Mouse (Mus musculus): ENCODE measurements around the gene Dst. TPM values are rescaled to one million over a fixed set of nuclear protein-coding genes. Genes with fewer than 3 reads are reported as not detected.
A peak's percentile ranks its signal among the peaks of the same experiment; 100 is the strongest.

Dst gene
- total RNA-seq, 2 experiments from 2014 or later, result 202 to 225 TPM

DNA sequence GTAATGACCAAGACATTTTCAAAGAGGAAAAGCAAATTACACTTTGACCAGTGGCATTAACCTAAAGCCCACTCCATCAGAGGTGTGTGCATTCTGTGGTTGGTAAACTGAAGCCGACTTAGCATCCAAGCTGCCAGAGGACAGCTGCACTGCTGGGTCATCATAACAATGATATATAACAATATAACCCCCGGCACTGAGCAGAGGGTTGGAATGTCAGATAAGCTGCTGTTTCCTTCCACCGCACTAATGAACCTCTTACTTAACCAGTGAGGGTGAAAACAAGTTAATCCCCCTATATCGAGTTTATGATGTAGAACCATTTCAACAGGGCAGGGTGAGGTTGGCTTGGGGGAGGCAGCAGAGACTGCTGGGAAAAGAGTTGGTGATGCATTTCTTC, 187.1 kb downstream of the Dst start:
- no peak for DNase-seq (ENCODE audit: low spot score in 2 of 2)

DNA sequence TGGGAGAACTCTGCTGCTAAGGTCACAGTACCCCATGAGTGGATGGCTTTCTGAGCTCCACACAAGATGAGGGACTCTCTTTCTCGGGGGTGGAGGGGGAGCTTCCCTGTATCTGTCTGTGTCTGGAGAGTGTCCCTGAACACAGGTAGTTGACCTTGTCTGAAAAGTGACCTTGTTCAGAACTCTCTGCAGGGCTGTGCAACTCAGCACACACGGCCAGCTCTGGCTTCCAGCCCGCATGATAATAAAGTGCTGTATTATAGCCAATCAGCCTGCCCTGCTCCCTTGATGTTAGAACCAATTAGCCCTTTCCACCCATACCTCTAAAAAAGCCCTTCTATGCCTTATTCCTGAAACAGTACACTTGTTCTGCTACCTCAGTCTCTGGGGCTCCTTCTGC, 188.9 kb downstream of the Dst start:
- no peak for DNase-seq (ENCODE audit: low spot score in 2 of 2)

DNA sequence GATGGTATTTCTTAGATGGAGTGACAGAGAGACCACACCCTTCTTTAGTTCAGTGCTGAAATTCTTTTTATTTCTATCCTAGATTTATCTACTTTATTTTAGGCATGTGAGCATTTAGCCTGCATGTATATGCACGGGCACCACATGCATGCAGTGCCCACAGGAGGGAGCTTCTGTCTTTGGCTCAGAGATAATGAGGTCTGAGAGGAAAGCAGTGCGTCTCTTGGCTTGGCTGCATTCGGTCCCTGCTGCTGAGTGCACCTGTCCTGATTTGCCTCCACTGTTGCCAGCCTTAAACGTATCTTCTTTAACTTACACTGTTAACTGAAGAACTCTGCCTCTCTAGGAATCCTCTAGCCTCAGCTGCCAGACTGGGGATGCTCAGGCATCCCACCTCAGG, 189.6 kb downstream of the Dst start:
- DNase-seq (ENCODE audit: low spot score in 2 of 2), result peak in 1 of 2 experiments; percentile 30

DNA sequence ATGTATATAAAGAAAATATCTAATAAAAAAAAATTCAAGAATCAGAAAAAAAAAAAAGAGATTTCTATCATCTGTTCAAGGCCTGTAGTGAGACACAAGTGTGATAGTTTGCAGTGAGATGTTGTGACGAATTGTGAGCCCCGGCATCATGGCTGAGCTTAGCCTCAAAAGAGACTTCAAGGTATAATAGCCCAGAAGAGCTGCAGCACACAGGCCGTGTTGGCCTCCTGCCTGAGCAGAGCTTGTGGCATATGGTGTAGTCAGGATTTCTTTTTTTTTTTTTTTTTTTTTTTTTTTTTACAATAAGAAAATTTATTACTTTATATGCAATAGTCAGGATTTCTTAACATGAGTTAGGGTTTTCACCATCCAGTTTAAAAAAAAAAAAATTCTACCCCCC, 191.4 kb downstream of the Dst start:
- DNase-seq (ENCODE audit: low spot score in 2 of 2), result no peak

DNA sequence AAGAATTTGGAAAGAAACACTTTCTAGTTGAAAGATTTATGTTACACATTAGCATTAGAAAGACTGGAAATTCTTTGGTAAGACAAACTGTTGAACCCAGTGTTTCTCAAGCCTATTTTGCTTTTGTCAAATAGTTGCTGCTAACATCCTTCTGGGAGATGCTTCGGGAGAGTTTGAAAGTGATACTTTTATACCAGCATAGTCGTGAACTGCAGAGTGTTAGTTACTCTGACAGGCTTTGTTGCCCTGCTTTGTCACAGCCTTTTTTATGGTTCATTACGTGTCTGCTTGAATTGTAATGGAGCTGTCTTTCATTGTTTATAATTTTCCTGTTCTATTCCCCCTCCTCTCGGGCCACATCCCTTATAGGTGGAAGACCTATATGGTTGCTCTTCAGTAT, 192.4 kb downstream of the Dst start:
- no peak for DNase-seq (ENCODE audit: low spot score in 2 of 2)

DNA sequence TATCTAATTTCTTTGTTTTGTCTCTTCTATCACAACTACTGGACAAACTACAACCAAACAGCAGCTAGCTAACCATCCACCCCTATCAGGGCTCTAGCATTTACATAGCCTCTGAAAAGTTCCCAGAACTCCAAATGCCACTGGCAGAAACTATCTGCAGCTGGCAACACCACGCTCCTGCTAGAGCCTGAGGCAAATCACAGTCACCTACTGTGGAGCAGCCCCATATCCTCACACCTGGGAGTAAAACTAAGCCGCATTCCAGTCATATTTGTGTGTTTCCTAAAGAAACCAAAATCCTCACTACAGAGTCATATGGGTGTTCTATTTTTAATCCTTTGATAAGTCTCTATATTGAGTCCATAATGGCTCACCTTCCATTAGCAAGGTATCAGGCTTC, 194.6 kb downstream of the Dst start:
- DNase-seq (ENCODE audit: low spot score in 2 of 2), result no peak

DNA sequence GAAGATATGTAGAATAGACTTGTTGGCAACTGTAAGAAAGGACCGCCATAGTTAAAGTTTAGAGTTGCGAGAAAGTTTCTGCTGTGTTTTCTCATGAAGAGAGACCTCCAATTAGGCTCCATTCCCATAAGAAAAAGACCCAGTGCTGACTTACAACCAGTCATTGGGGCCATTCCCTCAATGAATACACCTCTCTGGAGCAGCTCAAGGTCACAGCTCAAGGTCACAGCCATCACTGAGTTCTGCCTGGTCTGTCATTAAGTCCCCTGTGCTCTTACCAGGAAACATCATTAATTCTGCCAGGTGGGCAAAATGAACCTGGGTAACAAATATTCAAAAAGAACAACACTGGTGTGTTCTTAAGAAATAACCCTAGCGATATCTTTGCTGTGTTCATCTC, 195.2 kb downstream of the Dst start:
- DNase-seq (ENCODE audit: low spot score in 2 of 2), result no peak

DNA sequence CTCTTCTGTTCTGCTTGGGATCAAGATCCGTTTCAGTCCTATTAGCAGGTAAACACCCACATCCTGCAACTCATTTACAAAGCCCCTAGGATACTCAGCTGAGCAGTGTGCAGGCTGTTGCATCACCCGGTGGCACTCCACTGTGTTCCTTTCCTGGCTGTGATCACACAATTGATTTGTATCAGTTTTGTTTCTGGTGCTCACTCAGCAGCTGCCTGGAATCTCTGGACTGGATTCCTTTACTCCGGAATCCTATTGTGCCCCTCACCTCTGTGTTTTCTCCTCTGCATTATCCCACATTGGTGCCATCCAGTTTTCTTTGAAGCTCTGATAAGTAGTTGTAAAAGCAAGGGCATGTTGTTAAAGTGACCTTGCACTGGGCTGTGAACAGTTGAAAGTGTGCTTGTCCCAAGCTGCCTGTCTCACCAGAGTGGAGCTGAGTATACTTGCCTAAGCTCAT, 195.7 kb downstream of the Dst start:
- DNase-seq (ENCODE audit: low spot score in 2 of 2), result no peak

DNA sequence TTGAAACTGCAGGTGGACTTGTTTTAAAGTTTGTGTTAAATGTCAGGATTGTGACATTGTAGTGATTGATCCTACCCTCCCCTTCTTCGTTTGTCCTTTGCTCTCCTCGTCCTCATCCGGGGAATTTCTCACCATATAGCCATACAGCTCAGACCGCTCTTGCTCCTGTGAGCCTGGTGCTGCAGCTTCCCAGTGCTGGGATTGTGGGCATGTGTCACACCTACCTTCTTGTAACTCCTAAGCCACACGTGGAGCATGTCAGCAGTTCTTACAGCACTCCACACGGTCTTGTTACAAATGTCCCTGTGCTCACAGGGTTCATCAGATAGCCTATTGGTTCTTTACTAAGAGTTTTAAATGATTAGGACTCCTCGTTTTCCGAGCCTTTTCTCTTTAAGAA, 196.8 kb downstream of the Dst start:
- no peak for DNase-seq (ENCODE audit: low spot score in 2 of 2)

DNA sequence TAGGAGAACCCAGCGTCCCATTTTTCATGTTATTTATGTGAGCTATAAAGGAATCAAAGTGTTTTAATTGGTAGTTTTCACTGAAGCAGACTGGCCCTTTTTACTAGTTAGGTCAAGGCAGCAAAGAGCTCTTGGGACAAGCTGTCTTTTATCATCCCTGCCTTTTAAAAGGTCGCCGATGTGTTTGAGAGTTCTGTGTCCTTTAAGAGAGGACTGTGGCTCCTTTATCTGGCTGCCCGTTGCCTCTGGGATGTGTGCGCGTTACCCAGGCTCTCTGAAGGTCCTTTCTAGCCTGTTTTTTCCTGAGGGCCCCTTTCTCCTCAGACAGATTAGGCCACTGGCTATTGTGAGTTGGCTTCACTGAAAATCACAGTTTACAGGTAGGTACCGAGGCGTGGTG, 198.6 kb downstream of the Dst start:
- DNase-seq (ENCODE audit: low spot score in 2 of 2), result no peak

DNA sequence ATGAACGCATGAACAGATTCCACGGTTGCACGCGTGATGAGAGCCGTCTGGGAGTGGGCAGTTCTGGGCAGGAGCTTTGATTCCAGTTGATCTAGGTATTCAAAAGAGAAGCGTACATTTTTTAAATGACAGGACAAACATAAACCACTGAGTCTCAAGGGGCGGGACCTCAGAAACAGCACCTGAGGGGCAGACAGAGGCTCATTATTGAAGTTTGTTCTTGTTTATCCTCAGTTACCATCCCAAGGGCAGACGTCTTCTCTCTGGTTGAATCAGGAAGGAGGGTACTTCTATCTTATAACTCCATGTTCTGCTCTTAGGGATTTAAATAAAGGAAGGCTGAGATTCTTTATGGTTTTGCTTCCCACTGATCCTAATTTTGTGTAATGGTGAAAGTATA, 199.1 kb downstream of the Dst start:
- DNase-seq (ENCODE audit: low spot score in 2 of 2), result no peak

DNA sequence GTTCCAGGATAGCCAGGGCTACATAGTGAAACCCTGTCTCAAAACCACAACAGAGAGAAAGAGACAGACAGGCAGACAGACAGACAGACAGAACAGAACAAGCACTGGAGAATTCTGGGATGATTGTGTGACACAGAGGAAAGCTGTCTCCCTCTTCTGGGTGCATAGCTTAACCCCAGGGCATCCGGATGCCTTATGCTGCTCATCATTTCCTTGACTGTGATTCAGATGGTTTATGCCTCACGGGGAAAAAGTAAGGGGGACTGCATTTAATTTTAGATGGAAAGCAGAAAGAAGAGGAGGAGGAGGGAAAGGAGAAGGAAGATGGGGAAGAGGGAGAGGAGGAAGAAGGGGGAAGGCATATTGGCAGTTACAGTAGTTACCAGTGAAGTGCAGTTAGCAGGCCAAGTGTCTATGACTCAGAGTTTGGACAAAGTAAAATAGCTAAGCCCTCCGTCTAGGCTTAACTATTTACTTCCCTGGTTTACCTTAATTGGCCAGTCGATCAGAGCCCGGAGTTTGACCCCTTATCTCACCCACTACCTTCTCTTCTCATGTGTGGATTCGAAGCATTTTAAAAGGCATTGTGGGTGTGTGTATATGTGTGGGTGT, 201.7 kb downstream of the Dst start:
- DNase-seq (ENCODE audit: low spot score in 2 of 2), result no peak

DNA sequence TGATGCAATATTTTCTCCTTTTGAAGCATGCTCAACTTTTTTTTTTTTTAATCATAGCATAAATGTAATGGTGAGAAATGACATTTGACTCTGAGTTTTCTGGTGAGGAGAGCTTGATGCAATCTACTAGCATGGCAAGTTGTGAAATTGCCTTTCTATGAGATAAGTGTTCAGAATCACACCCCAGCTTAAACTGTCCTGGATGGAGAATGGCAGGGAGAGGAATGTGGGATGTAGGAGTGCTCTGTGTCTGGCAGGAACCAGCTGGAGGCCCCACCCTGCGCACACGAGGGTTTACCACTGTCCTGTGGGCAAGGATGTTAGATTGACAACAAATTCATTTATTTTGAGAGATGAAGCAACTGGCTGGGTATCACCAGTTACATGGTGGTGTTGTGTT, 202.8 kb downstream of the Dst start:
- DNase-seq (ENCODE audit: low spot score in 2 of 2), result no peak

DNA sequence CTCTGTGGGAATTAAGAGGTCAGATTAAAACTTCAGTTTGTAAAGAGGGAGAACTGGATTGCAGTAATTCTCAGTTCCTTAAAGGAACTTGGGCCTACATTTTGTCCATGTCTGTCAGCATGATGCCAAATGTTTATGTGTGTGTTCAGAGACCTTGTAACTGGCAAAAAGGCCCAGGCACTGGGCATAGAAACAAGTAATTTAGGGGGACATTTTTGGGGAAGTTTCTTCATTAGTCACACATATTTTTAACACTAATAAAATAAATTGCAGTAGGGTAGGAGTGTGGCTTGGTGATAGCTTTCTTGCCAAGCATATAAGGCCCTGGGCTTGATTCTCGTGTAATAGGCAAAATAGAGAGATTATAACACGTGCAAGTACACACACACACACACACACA, 203.9 kb downstream of the Dst start:
- no peak for DNase-seq (ENCODE audit: low spot score in 2 of 2)

DNA sequence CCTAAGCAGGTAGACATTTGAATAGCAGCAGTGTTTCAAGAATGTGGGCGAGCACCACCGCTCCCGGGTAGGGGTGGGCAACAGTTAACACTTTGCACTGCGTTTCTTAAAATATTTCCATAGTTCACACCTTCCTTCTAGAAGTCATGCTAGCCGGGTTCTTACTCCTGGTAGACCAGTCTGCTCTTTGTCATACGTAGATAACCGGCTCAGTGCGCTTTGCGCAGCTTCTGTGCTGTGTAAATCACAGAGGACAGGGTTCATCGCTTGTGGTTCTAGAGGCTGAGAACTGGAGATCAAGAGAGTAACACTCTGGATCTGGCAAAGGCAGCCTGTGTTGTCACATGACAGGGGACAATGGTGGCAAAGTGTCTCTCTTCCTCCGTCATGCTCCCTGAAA, 208.4 kb downstream of the Dst start:
- DNase-seq (ENCODE audit: low spot score in 2 of 2), result no peak

DNA sequence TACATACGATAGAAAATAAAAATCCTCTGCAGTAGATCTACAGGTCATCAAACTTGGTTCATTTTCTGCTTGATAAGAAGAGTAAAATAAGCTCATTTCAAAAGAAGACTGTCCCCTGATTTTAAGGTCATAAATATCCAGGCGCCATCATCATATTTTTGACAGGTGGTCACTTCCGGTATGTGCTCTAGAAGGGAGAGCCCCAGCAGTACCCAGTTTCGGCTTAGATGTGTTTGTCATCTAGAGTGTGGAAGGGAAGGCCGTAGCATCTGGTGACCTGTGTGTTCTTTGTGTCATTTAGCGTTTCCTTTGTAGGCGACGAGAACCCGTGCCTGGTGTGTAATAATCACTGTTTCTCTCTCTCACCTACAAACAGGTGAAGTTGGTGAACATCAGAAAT, 209.0 kb downstream of the Dst start:
- DNase-seq (ENCODE audit: low spot score in 2 of 2), result no peak

DNA sequence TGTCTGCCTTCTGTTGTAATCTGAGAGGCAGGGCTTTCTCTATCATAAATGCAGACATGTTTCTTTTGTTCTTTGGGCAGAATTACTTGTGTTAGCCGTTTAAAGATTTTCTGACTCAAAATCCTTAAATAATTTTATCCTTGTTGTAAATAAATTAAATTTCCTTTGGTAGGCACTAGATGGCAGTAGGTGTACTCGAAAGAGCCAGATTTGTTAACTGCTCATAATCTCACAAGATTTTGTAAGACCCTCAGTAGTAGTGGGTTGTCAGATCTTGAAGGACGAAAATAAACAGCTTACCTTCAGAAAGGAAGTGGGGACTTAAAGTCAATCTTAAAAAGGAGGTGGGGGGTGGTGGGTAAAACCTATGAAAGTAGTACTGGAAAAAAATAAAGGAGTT, 209.7 kb downstream of the Dst start:
- no peak for DNase-seq (ENCODE audit: low spot score in 2 of 2)

DNA sequence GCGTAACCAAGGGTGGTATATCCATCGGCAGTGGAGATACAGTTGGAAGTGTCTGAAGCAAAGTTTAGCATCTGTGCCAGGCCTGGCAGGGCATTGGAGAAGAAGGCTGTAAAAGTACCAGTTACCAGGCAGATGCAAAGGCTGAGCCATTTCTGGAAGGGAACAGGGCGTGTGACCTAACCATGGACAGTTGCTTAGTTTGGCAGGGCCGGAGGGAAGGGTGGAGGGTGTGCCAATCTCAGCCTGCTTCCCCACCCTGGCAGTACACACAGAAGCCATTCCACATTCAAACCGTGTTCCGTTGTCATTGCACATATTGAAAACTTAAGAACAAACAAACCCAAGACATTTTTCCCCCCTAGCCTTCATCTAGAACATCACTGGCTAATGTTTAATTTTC, 212.0 kb downstream of the Dst start:
- no peak for DNase-seq (ENCODE audit: low spot score in 2 of 2)

DNA sequence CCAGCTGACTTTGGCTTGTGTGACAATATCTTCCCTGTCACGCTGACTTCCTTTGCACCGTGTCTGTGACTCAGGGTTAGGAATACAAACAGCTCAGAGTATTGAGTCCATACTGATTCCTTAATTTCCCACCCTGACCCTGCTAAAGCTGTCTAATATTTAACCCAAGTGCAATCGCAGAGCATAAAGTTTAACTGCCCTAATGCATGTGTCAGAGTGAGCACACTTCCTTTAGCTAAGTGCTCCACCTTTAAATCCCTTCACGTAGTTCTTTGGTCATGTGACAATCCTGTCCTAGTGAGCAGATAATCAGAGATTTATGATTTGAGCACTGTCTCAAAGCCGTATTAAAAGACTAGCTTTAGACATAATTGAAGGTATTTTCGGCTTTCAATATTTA, 212.6 kb downstream of the Dst start:
- no peak for DNase-seq (ENCODE audit: low spot score in 2 of 2)

DNA sequence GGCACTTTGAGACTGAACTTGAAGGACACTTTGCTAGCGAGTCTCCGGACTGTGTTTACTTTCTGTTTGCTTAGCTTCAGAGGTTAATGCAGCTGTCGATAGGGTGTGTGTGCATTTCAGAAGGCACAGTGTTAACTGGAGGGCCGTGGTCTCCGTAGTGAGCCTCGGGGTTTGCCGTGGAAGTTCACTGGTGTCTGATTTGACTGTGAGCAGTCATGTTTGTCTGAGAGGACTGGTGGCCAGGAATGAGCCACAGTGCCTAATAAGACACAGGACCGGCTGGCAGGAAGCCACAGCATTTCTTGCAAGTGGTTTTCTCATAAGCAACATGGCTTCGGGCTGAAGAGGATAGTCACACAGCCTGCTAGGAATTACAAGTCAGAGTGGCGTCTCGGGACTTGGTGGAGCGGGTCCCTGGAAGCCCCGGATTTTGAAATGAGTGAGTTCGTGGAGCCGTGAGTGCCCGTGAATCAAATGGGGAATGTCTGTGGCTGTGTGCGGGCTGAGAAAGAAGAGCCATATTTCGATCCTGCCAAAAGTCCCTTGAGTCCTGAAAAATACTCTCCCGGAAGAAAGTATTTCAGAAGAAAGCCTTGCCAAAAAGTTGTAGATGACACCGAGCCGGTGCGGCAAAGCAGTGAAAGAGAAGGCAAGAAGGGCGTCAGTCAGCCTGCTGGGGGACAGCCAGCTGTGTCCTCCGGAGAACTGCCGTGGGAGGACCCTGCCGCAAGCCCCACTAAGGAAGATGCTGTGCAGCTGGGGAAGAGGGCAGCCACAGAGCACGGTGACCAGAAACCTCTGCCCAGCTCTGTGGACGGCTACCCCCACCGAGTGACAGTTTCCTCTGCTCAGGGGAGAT, 213.4 kb downstream of the Dst start:
- peak; percentile 46 to 62 for DNase-seq (ENCODE audit: low spot score in 2 of 2)

DNA sequence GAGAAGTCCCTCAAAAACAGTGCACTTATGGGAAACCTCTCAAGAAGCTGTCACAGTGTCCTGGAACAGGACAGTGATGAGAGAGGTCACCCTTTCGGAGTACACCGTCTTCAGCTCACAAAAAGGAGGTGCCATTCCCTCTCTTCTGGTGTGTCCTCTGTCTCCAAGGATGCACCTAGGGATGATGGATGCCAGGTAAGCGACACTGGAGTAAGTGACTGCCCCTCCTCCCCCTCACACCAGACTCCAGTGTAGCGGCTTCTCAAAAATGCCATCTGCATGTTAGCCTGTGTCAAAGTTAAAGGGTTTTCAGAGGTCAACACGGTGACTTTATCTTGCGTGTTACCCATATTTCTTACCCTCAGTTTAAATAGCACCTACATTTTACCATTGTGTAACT, 214.2 kb downstream of the Dst start:
- DNase-seq (ENCODE audit: low spot score in 2 of 2), result no peak

DNA sequence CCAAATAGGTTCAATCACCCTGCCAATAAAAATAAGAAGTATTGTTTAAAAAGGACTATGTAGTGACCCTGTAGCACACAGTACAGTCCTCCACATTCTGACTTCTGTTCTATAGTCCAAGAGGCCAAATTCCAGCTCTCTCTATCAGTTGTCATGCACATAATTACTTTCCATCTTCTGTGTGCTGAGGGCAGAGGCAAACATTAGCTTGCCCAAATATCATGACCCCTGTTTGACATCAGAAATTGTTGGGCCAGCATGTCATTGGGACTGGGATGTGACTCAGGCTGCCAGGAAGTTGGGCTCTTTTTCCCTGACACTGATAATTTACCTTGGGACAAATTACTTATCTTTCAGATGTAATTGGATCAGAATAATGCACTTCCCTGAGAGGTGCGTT, 214.9 kb downstream of the Dst start:
- no peak for DNase-seq (ENCODE audit: low spot score in 2 of 2)

DNA sequence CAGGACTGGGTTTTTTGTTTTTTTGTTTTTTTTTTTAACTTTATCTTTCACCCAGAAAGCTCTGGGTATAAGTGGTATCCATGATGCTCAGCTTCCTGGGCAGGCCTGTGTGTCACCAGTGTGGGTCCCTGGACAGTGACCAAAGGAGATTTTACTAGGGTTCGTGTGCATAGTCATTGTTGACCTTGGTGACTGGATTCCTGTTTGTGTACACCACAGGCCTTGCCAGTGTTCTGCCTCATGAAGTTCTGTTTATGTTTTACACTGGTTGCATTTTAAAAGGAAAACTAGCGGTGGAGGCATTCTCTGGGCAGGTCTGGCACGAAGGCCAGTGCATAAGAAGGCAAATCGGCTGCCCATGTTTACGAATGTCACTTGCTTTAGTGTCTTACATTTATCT, 215.3 kb downstream of the Dst start:
- no peak for DNase-seq (ENCODE audit: low spot score in 2 of 2)
